Mouse (Mus musculus) G1E (cell line): ENCODE data around the gene Renbp.
A peak's percentile ranks its signal among the peaks of the same experiment; 100 is the strongest.

Experiments used
- CTCF ChIP-seq: IDR thresholded peaks from 2 replicates; pipeline ENCODE4 v1.5.1; 2012; ENCODE audit warnings: low read depth, low read length, inconsistent platforms, mixed read lengths
- GATA1 ChIP-seq: IDR thresholded peaks from 2 replicates; pipeline ENCODE4 v1.6.1; 2012; ENCODE audit warnings: borderline replicate concordance, low read length, inconsistent platforms, mixed read lengths
- POLR2AphosphoS5 ChIP-seq: IDR thresholded peaks from 2 replicates; pipeline ENCODE4 v1.6.1; 2012; ENCODE audit warnings: low read depth, low read length, inconsistent platforms; ENCODE audit not compliant: insufficient replicate concordance

- TF ChIP-seq CTCF: peak; percentile 63
- TF ChIP-seq GATA1: no peak
- TF ChIP-seq POLR2AphosphoS5: no peak
Measured at GRCm38 (mm10) chrX:73948647-73949046, 18.0 kb upstream of the Renbp start.
